Mouse (Mus musculus) lung, postnatal 0 days (tissue): ENCODE measurements around the gene Omd. TPM values are rescaled to one million over a fixed set of nuclear protein-coding genes. Genes with fewer than 3 reads are reported as not detected.
"Not testable (repeated sequence)": the region's sequence is repeated elsewhere in the genome, so short reads cannot be mapped to it uniquely, and the experiment has no call there.

ENCODE experiments used
- ATAC-seq: fragments of 200-750 bp; cut with Nextera tagmentation; 2 replicates; pipeline ENCODE4 v1.8.0; 2017; ENCODE audit warnings: moderate library complexity
- DNase-seq: peaks from one replicate; pipeline ENCODE4 v3.0.0-alpha.2; 2016; ENCODE audit warnings: low spot score
- H3K27ac ChIP-seq: fragments of 300-500 bp; sonication (generic); 2 replicates; pipeline ENCODE4 v1.5.1; 2014; ENCODE audit warnings: antibody characterized with exemption, mild to moderate bottlenecking, low read length, mixed read lengths
- H3K27me3 ChIP-seq: fragments of 300-500 bp; sonication (generic); replicated peaks from 2 replicates; pipeline ENCODE4 v1.6.1; 2014; ENCODE audit warnings: low read length, mixed read lengths; ENCODE audit not compliant: insufficient read depth
- H3K36me3 ChIP-seq: fragments of 300-500 bp; sonication (generic); 2 replicates; pipeline ENCODE4 v1.6.1; 2014; ENCODE audit warnings: low read length, mixed read lengths; ENCODE audit not compliant: insufficient read depth
- H3K4me1 ChIP-seq: fragments of 300-500 bp; sonication (generic); 2 replicates; pipeline ENCODE4 v1.6.1; 2014; ENCODE audit warnings: antibody characterized with exemption, low read depth, low read length, mixed read lengths; ENCODE audit not compliant: insufficient read depth
- H3K4me2 ChIP-seq: fragments of 300-500 bp; sonication (generic); replicated peaks from 2 replicates; pipeline ENCODE4 v1.6.1; 2014; ENCODE audit warnings: low read depth, mild to moderate bottlenecking, low read length, moderate library complexity, mixed read lengths
- H3K4me3 ChIP-seq: fragments of 300-500 bp; sonication (generic); 2 replicates; pipeline ENCODE4 v1.5.1; 2014; ENCODE audit warnings: low read depth, low read length
- H3K9ac ChIP-seq: fragments of 300-500 bp; sonication (generic); replicated peaks from 2 replicates; pipeline ENCODE4 v1.6.1; 2014; ENCODE audit warnings: low read depth, mild to moderate bottlenecking
- H3K9me3 ChIP-seq: fragments of 300-500 bp; sonication (generic); 2 replicates; pipeline ENCODE4 v1.6.1; 2016; ENCODE audit warnings: low read length, mixed read lengths
- CTCF ChIP-seq: IDR thresholded peaks from 2 replicates; pipeline ENCODE4 v1.5.1; 2016; ENCODE audit warnings: antibody characterized with exemption, mild to moderate bottlenecking
- EP300 ChIP-seq: IDR thresholded peaks from 2 replicates; pipeline ENCODE4 v1.6.1; 2016; ENCODE audit warnings: antibody characterized with exemption, mild to moderate bottlenecking, control low read depth
- WGBS: fragments of 180-500 bp; shearing (Covaris S2); extraction: QIAGEN DNeasy Blood & Tissue Kit; methylation state at CpG from one replicate; pipeline ENCODE4 v1.1.7; 2014; 5-methylcytosine and 5-hydroxymethylcytosine counted together
- polyA plus RNA-seq: library from polyadenylated mRNA; unstranded; fragments of >200 nt; fragmentation: Nextera tagmentation; extraction: Ambion mirVana; gene quantifications from 2 replicates; pipeline ENCODE4 v1.2.1, GENCODE M21; 2015

Omd gene
- polyA plus RNA-seq, 1 experiment from 2014 or later, result 0.74 TPM

DNA sequence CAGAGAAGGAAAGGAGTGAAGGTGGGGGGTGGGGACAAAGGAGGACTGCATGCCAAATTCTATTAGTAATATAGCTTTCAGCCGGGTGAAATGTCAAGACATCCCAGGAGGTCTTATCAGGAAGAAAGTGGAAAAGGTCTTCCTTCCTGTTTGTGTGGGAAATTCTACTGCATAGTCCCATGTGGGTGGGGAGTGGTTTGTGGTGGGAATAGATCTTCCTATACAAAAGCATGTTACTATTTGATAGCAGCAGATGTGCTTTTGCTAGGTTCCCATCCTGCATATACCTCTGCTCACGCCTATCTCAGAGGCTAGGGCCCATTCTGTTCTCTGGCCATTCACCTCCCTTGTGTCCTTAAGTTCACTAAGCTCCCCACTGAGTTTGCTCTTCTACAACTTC is 21.4 kb upstream of the Omd start:
- Histone ChIP-seq H3K4me1 (no peaks in the 10 kb centered on the region), H3K27me3 (no peaks in the 10 kb centered on the region), H3K4me2 (no peak overlapping the region), H3K27ac (no peak overlapping the region), H3K36me3 (no peaks in the 10 kb centered on the region), H3K4me3 (no peak overlapping the region), H3K9me3 (no peaks in the 10 kb centered on the region), H3K9ac (no peak overlapping the region)
- DNase-seq, result no peak
- 48% methylated on average over 2 of the region's 2 CpGs for WGBS
- ATAC-seq, result no peak
- TF ChIP-seq EP300 (no peak), CTCF (no peak)

DNA sequence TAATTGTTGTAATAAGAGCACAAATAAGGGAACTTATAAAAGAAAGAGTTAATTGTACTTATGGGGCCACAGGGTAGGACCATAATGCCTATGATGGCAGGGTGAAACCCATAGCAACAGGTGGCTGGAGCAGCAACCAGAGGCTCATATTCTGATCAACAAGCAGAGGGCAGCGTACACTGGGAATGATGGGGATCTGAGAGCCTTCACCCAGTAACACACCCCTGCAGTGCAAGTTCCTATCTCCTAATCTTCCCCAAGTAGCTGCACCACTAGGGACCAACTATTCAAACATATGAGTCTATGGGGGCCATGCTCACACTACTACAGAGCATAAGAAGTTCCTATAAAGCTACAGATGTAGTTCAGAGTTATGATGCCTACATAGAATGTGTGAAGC is 17.9 kb upstream of the Omd start:
- H3K27me3 ChIP-seq, result no peaks in the 10 kb centered on the region
- no peak for DNase-seq
- ATAC-seq, result no peak
- H3K4me3 ChIP-seq, result no peak overlapping the region
- WGBS, result 85% methylated on average over 1 of the region's 1 CpGs
- no peaks in the 10 kb centered on the region for H3K9me3 ChIP-seq
- no peak overlapping the region for H3K27ac ChIP-seq
- TF ChIP-seq CTCF (no peak), EP300 (no peak)
- no peaks in the 10 kb centered on the region for H3K4me1 ChIP-seq
- no peak overlapping the region for H3K4me2 ChIP-seq
- no peak overlapping the region for H3K9ac ChIP-seq
- no peaks in the 10 kb centered on the region for H3K36me3 ChIP-seq

DNA sequence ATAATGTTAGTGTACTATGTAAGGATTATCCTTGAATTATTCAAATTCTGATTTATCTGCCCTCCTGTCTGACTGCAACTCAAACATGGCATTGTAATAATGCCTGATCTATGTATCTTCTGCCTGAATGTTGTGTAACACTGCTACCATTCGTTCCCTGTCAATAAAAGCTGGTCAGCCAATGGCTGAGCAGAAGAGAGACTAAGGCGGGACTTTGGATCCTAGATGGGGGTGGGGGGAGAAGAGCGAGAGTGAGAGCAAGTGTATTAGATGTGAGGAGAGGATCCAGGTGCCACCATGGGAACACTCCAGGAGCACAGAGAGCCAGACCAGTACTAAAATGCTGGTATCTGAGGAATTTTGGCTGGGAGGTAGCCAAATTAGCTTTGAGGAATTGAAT is 11.9 kb upstream of the Omd start:
- no peak overlapping the region for H3K4me3 ChIP-seq
- no peak overlapping the region for H3K4me2 ChIP-seq
- ATAC-seq (no peak), DNase-seq (no peak)
- H3K4me1 ChIP-seq, result no peaks in the 10 kb centered on the region
- WGBS, result 69% methylated on average over 3 of the region's 3 CpGs
- no peaks in the 10 kb centered on the region for H3K9me3 ChIP-seq
- H3K36me3 ChIP-seq, result no peaks in the 10 kb centered on the region
- TF ChIP-seq CTCF (no peak), EP300 (no peak)
- no peak overlapping the region for H3K9ac ChIP-seq
- H3K27me3 ChIP-seq, result no peaks in the 10 kb centered on the region
- H3K27ac ChIP-seq, result no peak overlapping the region

DNA sequence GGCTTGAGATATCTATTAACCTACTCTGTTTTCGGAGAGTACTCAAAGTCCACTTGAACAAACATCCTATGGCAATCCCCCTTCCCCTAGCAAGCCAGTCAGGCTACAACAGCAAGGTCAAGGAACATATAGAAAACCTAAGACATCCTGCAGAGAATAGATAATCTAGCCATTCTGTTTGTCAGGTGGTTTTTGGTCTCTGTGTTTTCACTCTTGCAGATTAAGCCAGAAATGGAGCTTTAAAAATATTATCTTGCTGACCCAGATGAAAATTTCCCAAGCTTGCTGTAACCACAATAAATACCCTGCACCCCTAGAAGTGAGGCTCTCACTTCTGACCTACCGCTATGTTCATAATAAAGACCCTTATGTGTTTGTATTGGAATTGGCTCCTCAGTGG is 10.8 kb upstream of the Omd start:
- H3K9me3 ChIP-seq, result no peaks in the 10 kb centered on the region
- no peak overlapping the region for H3K9ac ChIP-seq
- H3K27me3 ChIP-seq, result no peaks in the 10 kb centered on the region
- ATAC-seq, result no peak
- WGBS, result 75% methylated on average over 2 of the region's 2 CpGs
- H3K4me1 ChIP-seq, result no peaks in the 10 kb centered on the region
- H3K27ac ChIP-seq, result no peak overlapping the region
- H3K4me3 ChIP-seq, result no peak overlapping the region
- no peaks in the 10 kb centered on the region for H3K36me3 ChIP-seq
- DNase-seq, result no peak
- TF ChIP-seq EP300, result no peak
- no peak for TF ChIP-seq CTCF
- no peak overlapping the region for H3K4me2 ChIP-seq

DNA sequence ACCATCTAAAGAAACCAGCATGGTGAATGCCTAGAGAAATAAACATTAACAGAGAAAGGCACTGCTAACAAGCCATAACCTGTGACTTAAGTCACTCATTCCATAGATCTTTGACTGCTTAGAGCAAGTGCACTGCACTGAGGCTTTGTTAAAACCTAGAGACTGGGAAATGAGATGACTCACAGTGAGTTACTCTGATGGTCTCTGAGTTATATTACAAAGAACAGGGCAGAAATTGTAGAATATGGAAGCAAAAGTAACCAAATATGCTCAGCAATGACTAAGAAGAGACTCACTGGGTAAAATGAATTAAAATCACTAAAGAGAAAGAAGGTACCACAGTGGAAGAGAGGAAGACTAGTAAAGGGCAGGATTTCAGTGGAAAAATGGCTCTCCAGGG is 1.6 kb downstream of the Omd start:
- Histone ChIP-seq H3K4me2 (no peak overlapping the region), H3K27me3 (no peaks in the 10 kb centered on the region), H3K36me3 (no peaks in the 10 kb centered on the region), H3K9ac (no peak overlapping the region), H3K4me1 (no peaks in the 10 kb centered on the region), H3K27ac (no peak overlapping the region), H3K4me3 (no peak overlapping the region), H3K9me3 (no peaks in the 10 kb centered on the region)
- TF ChIP-seq CTCF (no peak), EP300 (no peak)
- no peak for DNase-seq
- no peak for ATAC-seq

DNA sequence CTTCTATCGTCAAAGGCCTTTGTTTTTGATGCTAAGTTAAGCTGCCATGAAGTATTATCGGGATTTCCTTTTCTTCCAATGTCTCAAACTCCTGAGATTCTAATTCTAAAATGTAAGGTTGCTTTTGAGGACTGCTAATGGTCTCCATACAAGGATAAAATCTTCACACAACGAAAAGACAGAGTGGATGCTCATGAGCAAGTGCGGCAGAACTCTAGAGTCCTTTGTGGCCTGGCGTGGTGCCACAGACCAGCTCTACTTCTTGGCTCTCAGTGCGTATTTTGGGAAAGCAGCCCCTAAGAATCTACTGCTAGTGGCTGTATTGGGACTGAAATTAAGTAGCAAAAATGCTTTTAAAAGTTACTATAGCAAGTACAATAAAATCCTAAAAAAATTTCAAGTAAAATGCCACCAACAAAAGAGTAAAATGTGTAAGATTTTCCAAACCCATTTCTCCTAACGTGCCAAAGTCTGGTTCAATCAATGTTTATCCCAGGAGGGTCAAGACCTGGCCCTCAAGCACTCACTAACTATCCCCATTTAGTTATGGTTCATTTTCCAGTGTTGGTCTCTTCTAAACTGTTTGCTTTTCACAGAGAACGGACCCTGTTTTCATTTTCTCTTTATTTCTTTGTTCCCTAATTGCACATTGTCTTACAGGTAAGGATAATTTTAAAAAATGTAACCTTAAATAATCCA is 2.2 kb downstream of the Omd start:
- Histone ChIP-seq H3K4me2 (no peak overlapping the region), H3K36me3 (no peaks in the 10 kb centered on the region)
- ATAC-seq, result no peak

DNA sequence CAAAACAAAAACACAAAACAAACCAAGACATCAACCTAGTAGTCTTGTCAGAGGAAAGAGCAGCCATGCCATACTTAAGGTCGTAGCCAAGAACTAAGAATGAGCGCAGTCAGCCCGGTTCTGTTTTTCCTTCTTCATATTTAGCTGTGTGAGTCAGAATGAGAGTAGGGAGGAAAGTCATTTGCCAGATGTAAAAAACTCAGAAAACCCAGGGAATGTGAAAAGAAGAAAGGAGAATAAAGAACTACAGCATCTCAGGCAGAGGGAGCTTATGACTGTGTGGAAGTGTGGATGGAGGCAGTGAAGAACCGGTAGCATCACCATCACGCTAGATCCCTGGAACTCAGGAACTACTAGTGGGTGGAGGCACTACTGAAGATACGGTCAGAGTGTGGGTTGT is 3.8 kb downstream of the Omd start:
- TF ChIP-seq CTCF, result no peak
- TF ChIP-seq EP300, result no peak
- 88% methylated on average over 6 of the region's 6 CpGs for WGBS
- Histone ChIP-seq H3K27me3 (no peaks in the 10 kb centered on the region), H3K4me3 (no peak overlapping the region), H3K9ac (no peak overlapping the region), H3K36me3 (no peaks in the 10 kb centered on the region), H3K27ac (no peak overlapping the region), H3K4me2 (no peak overlapping the region), H3K4me1 (no peaks in the 10 kb centered on the region), H3K9me3 (no peaks in the 10 kb centered on the region)
- no peak for ATAC-seq
- DNase-seq, result no peak

More for the DNA sequence above, 2.2 kb downstream of the Omd start:
- H3K9ac ChIP-seq, result no peak overlapping the region
- no peak for DNase-seq
- no peak overlapping the region for H3K27ac ChIP-seq
- H3K4me1 ChIP-seq, result no peaks in the 10 kb centered on the region
- no peaks in the 10 kb centered on the region for H3K27me3 ChIP-seq
- WGBS, result 59% methylated on average over 8 of the region's 8 CpGs
- no peak for TF ChIP-seq CTCF
- no peak for TF ChIP-seq EP300
- H3K9me3 ChIP-seq, result no peaks in the 10 kb centered on the region
- H3K4me3 ChIP-seq, result no peak overlapping the region

DNA sequence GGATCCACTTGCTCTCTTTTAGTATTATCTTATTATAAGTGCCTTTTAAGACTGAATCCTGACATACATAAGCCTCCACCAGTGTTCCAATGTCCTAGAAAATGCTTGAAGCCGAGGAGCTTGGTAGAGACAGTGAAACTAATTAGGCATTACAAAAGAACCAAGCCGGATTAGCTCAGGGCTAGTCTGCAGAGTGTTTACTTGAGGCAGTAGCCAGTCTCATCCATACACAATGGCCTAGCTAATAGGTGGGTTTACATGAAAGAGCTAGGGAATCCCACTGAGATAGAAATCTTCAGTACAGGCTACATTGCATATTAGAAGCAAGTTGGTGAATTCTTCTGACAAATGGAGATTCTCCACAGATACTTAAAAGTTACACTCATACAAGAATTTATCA is 20.3 kb downstream of the Omd start:
- H3K9ac ChIP-seq, ATAC-seq, H3K36me3 ChIP-seq, H3K4me2 ChIP-seq, H3K4me1 ChIP-seq, H3K27me3 ChIP-seq, H3K9me3 ChIP-seq, DNase-seq, H3K4me3 ChIP-seq, H3K27ac ChIP-seq: not testable (repeated sequence)
- WGBS, result 77% methylated on average over 2 of the region's 2 CpGs
